Mouse (Mus musculus) midbrain, embryonic 12.5 days (tissue): Measurements from ENCODE around the gene Dnttip1. TPM values are rescaled to one million over a fixed set of nuclear protein-coding genes. Genes with fewer than 3 reads are reported as not detected.

Source experiments
- ATAC-seq: fragments of 200-750 bp; cut with Nextera tagmentation; 2 replicates; pipeline ENCODE4 v1.8.0; 2017; ENCODE audit warnings: low read depth, moderate TSS enrichment, moderate library complexity; ENCODE audit not compliant: low FRiP score
- H3K27ac ChIP-seq: fragments of 300-500 bp; sonication (generic); replicated peaks from 2 replicates; pipeline ENCODE4 v1.5.1; 2016; ENCODE audit warnings: mild to moderate bottlenecking
- H3K27me3 ChIP-seq: fragments of 300-500 bp; sonication (generic); 2 replicates; pipeline ENCODE4 v1.6.1; 2016; ENCODE audit warnings: mild to moderate bottlenecking
- H3K36me3 ChIP-seq: fragments of 300-500 bp; sonication (generic); 2 replicates; pipeline ENCODE4 v1.6.1; 2016
- H3K4me1 ChIP-seq: fragments of 300-500 bp; sonication (generic); 2 replicates; pipeline ENCODE4 v1.6.1; 2016
- H3K4me2 ChIP-seq: fragments of 300-500 bp; sonication (generic); replicated peaks from 2 replicates; pipeline ENCODE4 v1.6.1; 2016; ENCODE audit warnings: mild to moderate bottlenecking, moderate library complexity
- H3K4me3 ChIP-seq: fragments of 300-500 bp; sonication (generic); 2 replicates; pipeline ENCODE4 v1.5.1; 2016; ENCODE audit warnings: mild to moderate bottlenecking
- H3K9ac ChIP-seq: fragments of 300-500 bp; sonication (generic); replicated peaks from 2 replicates; pipeline ENCODE4 v1.6.1; 2016; ENCODE audit warnings: mild to moderate bottlenecking, moderate library complexity
- H3K9me3 ChIP-seq: fragments of 300-500 bp; sonication (generic); 2 replicates; pipeline ENCODE4 v1.6.1; 2016; ENCODE audit warnings: mild to moderate bottlenecking
- WGBS: fragments of 180-500 bp; shearing (Covaris S2); methylation state at CpG from one replicate; pipeline ENCODE4 v1.1.7; 2016; 5-methylcytosine and 5-hydroxymethylcytosine counted together
- polyA plus RNA-seq: library from polyadenylated mRNA; unstranded; fragments of >200 nt; fragmentation: Nextera tagmentation; extraction: Ambion mirVana; gene quantifications from 2 replicates; pipeline ENCODE4 v1.2.1, GENCODE M21; 2016

Dnttip1 gene
- polyA plus RNA-seq, 1 experiment from 2014 or later: 90.0 TPM

- H3K9me3 ChIP-seq: no peaks in the 10 kb centered on the region
- H3K27me3 ChIP-seq: no peaks in the 10 kb centered on the region; the same call in 1 of the 2 replicates
- H3K36me3 ChIP-seq: no peaks in the 10 kb centered on the region
- no peak overlapping the region for H3K4me2 ChIP-seq
- H3K9ac ChIP-seq: no peak overlapping the region
- H3K27ac ChIP-seq: no peak overlapping the region
- no peaks in the 10 kb centered on the region for H3K4me1 ChIP-seq
- no peak for ATAC-seq
- H3K4me3 ChIP-seq: no peak overlapping the region
- WGBS: 82% methylated on average over 2 of the region's 2 CpGs
Observed at GRCm38 (mm10) chr2:164733259-164733658, 12.5 kb upstream of the Dnttip1 start.

DNA sequence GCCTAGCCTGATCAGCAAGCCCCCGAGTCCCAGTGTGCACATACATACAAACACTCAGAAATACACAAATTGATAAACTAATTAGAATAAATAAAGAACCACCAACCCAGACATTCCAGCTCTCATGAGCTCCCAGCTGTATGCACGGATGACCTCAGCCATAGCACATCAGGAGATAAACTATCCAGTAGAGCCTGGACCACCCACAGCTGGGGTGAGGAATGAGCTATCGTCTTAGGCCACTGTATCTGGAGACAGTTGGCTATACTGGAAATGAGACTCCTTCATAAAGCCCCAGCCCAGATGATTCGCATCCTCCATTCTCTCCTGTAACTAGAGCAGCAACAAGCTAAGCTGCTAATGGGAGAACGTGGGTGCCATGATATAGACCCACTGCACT, 10.9 kb upstream of the Dnttip1 start:
- H3K4me3 ChIP-seq: no peak overlapping the region
- H3K9me3 ChIP-seq: no peaks in the 10 kb centered on the region
- no peaks in the 10 kb centered on the region for H3K36me3 ChIP-seq
- WGBS: 85% methylated on average over 5 of the region's 5 CpGs
- no peak for ATAC-seq
- no peaks in the 10 kb centered on the region for H3K4me1 ChIP-seq
- no peaks in the 10 kb centered on the region for H3K27me3 ChIP-seq
- no peak overlapping the region for H3K4me2 ChIP-seq
- H3K27ac ChIP-seq: no peak overlapping the region
- H3K9ac ChIP-seq: no peak overlapping the region

DNA sequence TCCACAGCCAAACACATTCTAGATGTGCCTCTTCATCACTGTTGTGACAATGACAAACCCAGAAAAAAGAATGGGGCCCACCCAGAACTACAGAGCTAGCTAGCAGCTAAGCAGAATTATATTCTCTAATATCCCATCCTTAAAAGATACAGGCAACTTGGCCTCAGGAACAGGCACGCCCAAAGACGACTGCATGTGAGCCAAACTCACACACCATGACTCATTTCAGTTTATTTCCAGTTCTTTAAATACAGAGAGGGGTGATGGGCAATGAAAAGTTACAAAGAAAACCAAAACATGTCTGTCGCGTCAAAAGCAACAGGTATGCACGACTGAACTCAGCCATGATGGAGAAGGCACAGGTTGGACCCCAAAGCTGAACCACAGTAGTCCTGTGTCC, 10.3 kb upstream of the Dnttip1 start:
- no peaks in the 10 kb centered on the region for H3K4me1 ChIP-seq
- H3K4me3 ChIP-seq: no peak overlapping the region
- H3K36me3 ChIP-seq: no peaks in the 10 kb centered on the region
- H3K4me2 ChIP-seq: no peak overlapping the region
- H3K27ac ChIP-seq: no peak overlapping the region
- no peak for ATAC-seq
- H3K9me3 ChIP-seq: no peaks in the 10 kb centered on the region
- WGBS: 93% methylated on average over 5 of the region's 5 CpGs
- no peak overlapping the region for H3K9ac ChIP-seq
- H3K27me3 ChIP-seq: no peaks in the 10 kb centered on the region

GRCm38 (mm10) chr2:164737377-164738090, 8.2 kb upstream of the Dnttip1 start:
- H3K4me3 ChIP-seq: no peak overlapping the region
- no peaks in the 10 kb centered on the region for H3K9me3 ChIP-seq
- 68% methylated on average over 3 of the region's 3 CpGs for WGBS
- no peak for ATAC-seq
- no peaks in the 10 kb centered on the region for H3K27me3 ChIP-seq
- no peaks in the 10 kb centered on the region for H3K36me3 ChIP-seq
- H3K4me2 ChIP-seq: no peak overlapping the region
- H3K4me1 ChIP-seq: no peaks in the 10 kb centered on the region
- no peak overlapping the region for H3K9ac ChIP-seq
- no peak overlapping the region for H3K27ac ChIP-seq

DNA sequence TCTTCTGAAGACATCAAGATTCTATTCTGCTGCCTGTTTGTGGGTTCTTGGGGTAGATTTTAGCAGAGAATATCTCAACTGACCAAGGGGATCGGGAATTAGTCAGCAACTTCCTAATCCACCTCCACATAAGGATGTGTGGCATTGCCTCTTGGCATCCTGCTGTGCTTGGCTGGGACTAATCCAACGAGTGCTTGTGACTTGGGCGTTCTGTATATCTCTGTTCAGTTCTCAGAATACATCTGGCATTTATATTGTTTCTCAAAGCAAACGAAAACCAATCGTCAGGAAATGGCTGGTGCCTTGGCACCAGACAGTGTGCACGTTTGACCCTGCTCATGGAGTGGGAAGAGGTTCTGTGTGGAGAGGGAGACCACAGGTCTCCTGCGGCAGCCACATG, 5.9 kb upstream of the Dnttip1 start:
- WGBS: 67% methylated on average over 7 of the region's 7 CpGs
- Histone ChIP-seq H3K36me3 (no peaks in the 10 kb centered on the region), H3K27me3 (0 out of 2 replicates have a peak, but pooled peaks cover 7% of the 10 kb centered on the region), H3K4me2 (no peak overlapping the region), H3K9me3 (no peaks in the 10 kb centered on the region), H3K4me1 (peaks cover under 1% of the 10 kb centered on the region; the same call in 1 of the 2 replicates), H3K4me3 (no peak overlapping the region), H3K27ac (no peak overlapping the region), H3K9ac (no peak overlapping the region)
- no peak for ATAC-seq

GRCm38 (mm10) chr2:164744987-164745386, 796 bp upstream of the Dnttip1 start:
- H3K4me3 ChIP-seq: peak overlapping the region; percentile 76

GRCm38 (mm10) chr2:164746693-164747092, 910 bp downstream of the Dnttip1 start:
- ATAC-seq: no peak
- H3K27ac ChIP-seq: no peak overlapping the region
- H3K27me3 ChIP-seq: 0 out of 2 replicates have a peak, but pooled peaks cover 7% of the 10 kb centered on the region
- peak overlapping the region; percentile 76 for H3K4me3 ChIP-seq
- H3K4me1 ChIP-seq: peaks cover 18% of the 10 kb centered on the region
- H3K9me3 ChIP-seq: no peaks in the 10 kb centered on the region
- H3K36me3 ChIP-seq: peaks cover 38% of the 10 kb centered on the region
- peak overlapping the region; percentile 84 for H3K9ac ChIP-seq
- WGBS: 60% methylated on average over 8 of the region's 8 CpGs
- peak overlapping the region; percentile 83 for H3K4me2 ChIP-seq

More at GRCm38 (mm10) chr2:164744987-164745386, 796 bp upstream of the Dnttip1 start:
- Histone ChIP-seq H3K4me2 (peak overlapping the region; percentile 83), H3K27ac (no peak overlapping the region), H3K9me3 (no peaks in the 10 kb centered on the region), H3K36me3 (peaks cover 24% of the 10 kb centered on the region), H3K4me1 (peaks cover 18% of the 10 kb centered on the region), H3K9ac (peak overlapping the region; percentile 84), H3K27me3 (0 out of 2 replicates have a peak, but pooled peaks cover 7% of the 10 kb centered on the region)
- 74% methylated on average over 13 of the region's 13 CpGs for WGBS
- no peak for ATAC-seq

DNA sequence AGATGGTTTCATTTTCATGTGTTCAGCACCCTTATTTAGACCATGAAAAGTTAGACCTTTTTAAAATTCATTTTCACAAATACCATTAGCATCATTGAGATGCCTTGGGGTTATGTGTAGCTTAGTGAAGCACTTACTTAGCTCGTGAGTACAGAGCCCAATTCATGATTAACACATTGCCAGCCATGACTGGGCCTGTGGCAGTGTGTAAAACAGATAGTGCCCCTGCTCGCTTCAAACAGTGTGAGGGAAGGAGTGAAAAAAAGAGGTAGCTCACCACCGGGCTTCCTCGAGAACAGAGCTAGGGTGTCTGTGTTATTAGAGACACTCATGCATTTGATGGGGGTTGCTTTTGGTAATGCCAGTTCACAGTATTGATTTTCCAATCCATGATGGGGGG, 2.4 kb downstream of the Dnttip1 start:
- Histone ChIP-seq H3K9me3 (no peaks in the 10 kb centered on the region), H3K4me2 (no peak overlapping the region), H3K36me3 (peaks cover 51% of the 10 kb centered on the region), H3K9ac (no peak overlapping the region), H3K27me3 (0 out of 2 replicates have a peak, but pooled peaks cover 7% of the 10 kb centered on the region), H3K4me3 (no peak overlapping the region), H3K27ac (no peak overlapping the region), H3K4me1 (peaks cover 18% of the 10 kb centered on the region)
- ATAC-seq: no peak
- WGBS: 88% methylated on average over 4 of the region's 4 CpGs

DNA sequence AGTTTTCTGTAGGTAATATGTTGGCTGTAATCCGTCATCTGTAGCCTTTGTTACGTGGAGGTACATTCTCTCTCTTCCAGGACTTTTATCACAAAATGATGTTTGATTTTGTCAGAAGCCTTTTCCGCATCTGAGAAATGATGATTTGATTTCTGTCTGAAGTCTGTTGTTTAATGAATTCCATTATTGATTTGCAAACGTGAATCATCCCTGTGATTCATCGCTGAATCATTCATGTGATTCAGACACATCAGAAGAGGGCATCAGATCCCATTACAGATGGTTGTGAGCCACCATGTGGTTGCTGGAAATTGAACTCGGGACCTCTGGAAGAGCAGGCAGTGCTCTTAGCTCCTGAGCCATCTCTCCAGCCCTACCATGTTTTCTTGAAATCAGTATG, 3.2 kb downstream of the Dnttip1 start:
- WGBS: 91% methylated on average over 6 of the region's 6 CpGs
- no peak overlapping the region for H3K27ac ChIP-seq
- H3K4me1 ChIP-seq: peaks cover 18% of the 10 kb centered on the region
- no peaks in the 10 kb centered on the region for H3K9me3 ChIP-seq
- no peak for ATAC-seq
- 0 out of 2 replicates have a peak, but pooled peaks cover 2% of the 10 kb centered on the region for H3K27me3 ChIP-seq
- no peak overlapping the region for H3K4me2 ChIP-seq
- peaks cover 55% of the 10 kb centered on the region for H3K36me3 ChIP-seq
- H3K4me3 ChIP-seq: no peak overlapping the region
- H3K9ac ChIP-seq: no peak overlapping the region

DNA sequence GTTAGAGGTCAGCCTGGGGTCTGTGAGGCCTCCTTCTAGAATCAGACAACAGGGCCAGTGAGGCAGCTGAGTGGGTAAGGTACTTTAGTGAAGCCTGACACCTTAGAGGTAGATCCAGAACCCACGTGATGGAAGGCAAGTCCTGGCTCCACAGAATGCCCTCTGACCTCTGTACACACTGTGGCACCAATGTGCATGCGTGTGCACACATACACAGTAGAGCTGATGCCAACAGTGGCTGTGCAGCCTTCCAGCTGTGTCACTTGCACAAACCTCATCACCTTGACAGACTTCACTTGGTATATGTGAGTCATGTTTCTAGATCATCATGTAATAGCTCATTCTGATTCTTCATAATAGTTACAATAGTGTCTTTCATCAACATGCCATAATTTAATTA, 6.7 kb downstream of the Dnttip1 start:
- H3K4me1 ChIP-seq: 0 out of 2 replicates have a peak, but pooled peaks cover 2% of the 10 kb centered on the region
- H3K27me3 ChIP-seq: no peaks in the 10 kb centered on the region
- peaks cover 89% of the 10 kb centered on the region for H3K36me3 ChIP-seq
- no peak overlapping the region for H3K4me3 ChIP-seq
- H3K4me2 ChIP-seq: no peak overlapping the region
- ATAC-seq: no peak
- no peak overlapping the region for H3K9ac ChIP-seq
- WGBS: 92% methylated on average over 2 of the region's 2 CpGs
- H3K9me3 ChIP-seq: no peaks in the 10 kb centered on the region
- H3K27ac ChIP-seq: no peak overlapping the region

DNA sequence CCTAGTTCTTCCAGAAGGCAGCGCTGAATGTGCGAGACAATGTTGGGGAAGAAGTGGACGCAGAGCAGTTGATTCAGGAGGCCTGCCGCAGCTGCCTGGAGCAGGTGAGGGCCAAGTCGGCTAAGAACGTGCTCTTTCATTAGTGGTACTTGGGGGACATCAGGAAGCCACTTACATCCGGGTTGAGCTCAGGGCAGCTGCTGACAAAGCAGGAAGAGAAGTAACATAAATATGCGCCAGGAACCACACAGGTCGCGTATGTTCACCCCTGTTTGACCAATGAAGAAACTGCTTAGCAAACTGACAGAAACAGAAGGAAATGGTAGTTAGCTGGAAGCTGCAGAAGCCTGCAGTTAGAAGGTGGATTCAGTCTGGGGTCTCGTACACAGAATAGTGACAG, 8.3 kb downstream of the Dnttip1 start:
- no peaks in the 10 kb centered on the region for H3K27me3 ChIP-seq
- ATAC-seq: no peak
- no peak overlapping the region for H3K4me2 ChIP-seq
- no peaks in the 10 kb centered on the region for H3K4me1 ChIP-seq
- no peaks in the 10 kb centered on the region for H3K9me3 ChIP-seq
- 90% methylated on average over 11 of the region's 11 CpGs for WGBS
- H3K36me3 ChIP-seq: peaks cover 90% of the 10 kb centered on the region
- no peak overlapping the region for H3K27ac ChIP-seq
- H3K4me3 ChIP-seq: no peak overlapping the region
- H3K9ac ChIP-seq: no peak overlapping the region

GRCm38 (mm10) chr2:164754800-164755199, 9.0 kb downstream of the Dnttip1 start:
- no peaks in the 10 kb centered on the region for H3K27me3 ChIP-seq
- no peaks in the 10 kb centered on the region for H3K9me3 ChIP-seq
- H3K4me3 ChIP-seq: no peak overlapping the region
- no peaks in the 10 kb centered on the region for H3K4me1 ChIP-seq
- peaks cover 91% of the 10 kb centered on the region for H3K36me3 ChIP-seq
- no peak overlapping the region for H3K4me2 ChIP-seq
- WGBS: 98% methylated on average over 2 of the region's 2 CpGs
- no peak for ATAC-seq
- no peak overlapping the region for H3K27ac ChIP-seq
- H3K9ac ChIP-seq: no peak overlapping the region
